Mouse (Mus musculus) cerebellum, postnatal 10 days (tissue): ENCODE results near the gene Ppid.
A peak's percentile ranks its signal among the peaks of the same experiment; 100 is the strongest.

Experiments used
- DNase-seq, 2 experiments: peaks; one replicate each; pipeline ENCODE4 v3.0.0; 2021; ENCODE audit warnings: mixed read lengths in 2 of 2

The Ppid gene

DNA sequence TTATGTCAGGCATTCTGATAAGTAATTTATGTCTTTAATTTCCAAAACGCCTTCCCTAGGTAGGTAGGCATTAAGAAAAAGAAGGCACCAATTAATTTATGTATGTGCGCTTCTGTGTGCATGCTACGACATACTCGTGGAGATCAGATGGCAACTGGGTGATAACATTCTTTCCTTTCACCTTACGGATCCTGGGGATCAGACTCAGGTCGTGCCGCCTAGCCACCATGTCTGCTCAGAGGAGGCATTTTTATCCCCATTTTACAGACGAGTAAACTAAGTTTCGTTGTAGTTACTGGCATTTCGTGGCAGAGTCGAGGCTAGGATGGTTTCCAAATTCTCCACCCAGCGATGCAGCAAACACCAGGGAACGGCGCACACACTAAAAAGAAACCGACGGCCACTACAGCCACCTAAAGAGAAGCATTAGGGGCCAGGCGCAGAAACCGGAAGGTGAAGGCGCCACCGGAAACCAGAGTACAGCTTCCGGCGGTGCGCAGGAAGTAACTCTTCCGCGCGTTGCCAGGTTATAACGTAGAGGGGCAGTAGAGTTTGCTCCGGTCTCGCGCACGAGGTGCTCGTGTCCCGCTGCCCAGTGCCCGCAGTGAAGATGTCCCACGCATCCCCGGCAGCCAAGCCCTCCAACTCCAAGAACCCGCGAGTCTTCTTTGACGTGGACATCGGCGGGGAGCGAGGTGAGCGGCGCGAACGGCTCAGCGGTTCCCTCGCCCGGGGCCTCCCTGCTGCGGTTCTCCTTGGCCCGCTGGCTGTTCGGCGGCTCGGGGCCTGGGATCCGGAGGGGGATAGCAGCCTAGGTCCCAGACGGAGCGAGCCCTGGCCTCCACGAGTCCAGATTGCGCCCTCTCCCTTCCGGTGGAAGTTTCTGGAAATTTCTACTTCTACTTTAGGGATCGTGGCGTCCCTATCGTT, at the start of gene Ppid:
Ppid (plus strand) TSS at position 480 of the 930 bp plus-strand sequence.
- DNase-seq = peak; percentile 86 to 88

GRCm38 (mm10) chr3:79542585-79542984, 48.6 kb upstream of the Ppid start:
- peak in 1 of 2 experiments; percentile 24 for DNase-seq

DNA sequence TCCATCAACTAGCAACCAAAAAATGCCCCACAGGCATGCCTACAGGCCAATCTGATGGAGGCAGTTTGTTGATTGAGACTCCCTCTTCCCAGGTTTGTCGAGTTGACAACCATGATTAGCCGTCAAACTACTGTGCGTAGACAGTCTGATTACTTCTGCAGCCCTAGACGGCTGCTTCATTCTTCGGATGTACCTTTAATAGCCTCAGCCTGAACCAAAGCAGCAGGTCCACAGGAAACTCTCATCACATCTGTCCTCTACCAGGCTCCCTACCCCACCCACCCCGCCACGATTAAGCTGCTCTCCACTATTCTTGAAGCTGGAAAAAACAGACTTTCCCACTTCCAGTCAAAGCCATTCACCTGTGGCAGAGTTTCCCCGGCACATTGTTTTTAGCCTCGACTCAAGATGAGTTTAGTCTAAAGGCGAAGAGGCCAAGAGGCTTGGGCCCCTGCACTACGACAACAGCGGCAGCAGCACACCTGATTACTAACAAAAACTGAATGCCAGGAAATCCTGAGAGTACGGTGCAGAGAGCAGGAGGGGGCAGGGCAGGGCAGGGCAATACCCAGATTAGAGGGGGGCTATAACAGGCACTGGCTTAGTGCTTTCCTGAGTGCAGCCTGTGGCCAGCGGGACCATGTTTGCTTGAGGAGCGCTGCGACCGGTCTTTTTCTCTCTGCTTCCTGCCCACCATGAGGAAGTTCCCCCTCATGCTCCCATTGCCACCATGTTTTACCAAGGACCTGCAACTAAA, 42.3 kb upstream of the Ppid start:
- DNase-seq = no peak

- DNase-seq = peak; percentile 57 to 66
Measured at GRCm38 (mm10) chr3:79549751-79550393, 41.3 kb upstream of the Ppid start.

- DNase-seq = peak in 1 of 2 experiments; percentile 11
Measured at GRCm38 (mm10) chr3:79551826-79552552, 39.2 kb upstream of the Ppid start.

GRCm38 (mm10) chr3:79553779-79554178, 37.4 kb upstream of the Ppid start:
- no peak for DNase-seq

GRCm38 (mm10) chr3:79555061-79555460, 36.1 kb upstream of the Ppid start:
- no peak for DNase-seq

GRCm38 (mm10) chr3:79559021-79559772, 31.9 kb upstream of the Ppid start:
- peak; percentile 25 to 48 for DNase-seq

DNA sequence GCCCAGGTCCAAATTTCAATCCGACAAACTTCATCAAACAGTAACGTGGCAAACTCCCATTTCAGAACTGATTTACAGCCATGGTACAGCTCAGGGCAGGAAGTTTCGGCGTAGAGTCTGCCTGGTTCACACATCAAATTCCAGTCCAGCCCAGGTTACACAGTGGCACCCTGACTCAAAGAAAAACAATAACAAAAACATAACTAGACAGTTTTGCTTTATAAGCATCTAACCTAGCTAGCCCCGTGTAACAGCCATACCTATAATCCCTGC, 31.4 kb upstream of the Ppid start:
- no peak for DNase-seq

- DNase-seq = no peak
Measured at GRCm38 (mm10) chr3:79560555-79560954, 30.6 kb upstream of the Ppid start.

- no peak for DNase-seq
Measured at GRCm38 (mm10) chr3:79561784-79562715, 29.1 kb upstream of the Ppid start.

DNA sequence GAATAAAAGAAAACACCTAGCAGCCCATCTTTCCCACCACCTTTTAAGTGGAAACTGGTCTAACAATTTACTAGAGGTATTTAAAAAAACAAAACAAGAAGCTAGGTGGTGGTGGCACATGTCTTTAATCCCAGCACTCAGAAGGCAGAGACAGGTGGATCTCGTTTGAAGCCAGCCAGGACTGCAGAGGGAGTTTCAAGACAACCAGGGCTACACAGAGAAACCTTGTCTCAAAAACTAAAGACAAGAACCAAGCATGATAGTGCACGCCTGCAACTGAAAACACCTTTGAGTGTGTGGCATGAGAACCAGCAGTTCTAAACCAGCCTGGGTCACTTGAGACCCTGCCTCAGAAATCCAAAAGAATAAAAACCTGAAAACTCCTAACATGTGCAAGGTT, 27.6 kb upstream of the Ppid start:
- no peak for DNase-seq

GRCm38 (mm10) chr3:79564875-79565606, 26.1 kb upstream of the Ppid start:
- no peak for DNase-seq

- DNase-seq = peak; percentile 67
Measured at GRCm38 (mm10) chr3:79566716-79567691, 24.1 kb upstream of the Ppid start.

DNA sequence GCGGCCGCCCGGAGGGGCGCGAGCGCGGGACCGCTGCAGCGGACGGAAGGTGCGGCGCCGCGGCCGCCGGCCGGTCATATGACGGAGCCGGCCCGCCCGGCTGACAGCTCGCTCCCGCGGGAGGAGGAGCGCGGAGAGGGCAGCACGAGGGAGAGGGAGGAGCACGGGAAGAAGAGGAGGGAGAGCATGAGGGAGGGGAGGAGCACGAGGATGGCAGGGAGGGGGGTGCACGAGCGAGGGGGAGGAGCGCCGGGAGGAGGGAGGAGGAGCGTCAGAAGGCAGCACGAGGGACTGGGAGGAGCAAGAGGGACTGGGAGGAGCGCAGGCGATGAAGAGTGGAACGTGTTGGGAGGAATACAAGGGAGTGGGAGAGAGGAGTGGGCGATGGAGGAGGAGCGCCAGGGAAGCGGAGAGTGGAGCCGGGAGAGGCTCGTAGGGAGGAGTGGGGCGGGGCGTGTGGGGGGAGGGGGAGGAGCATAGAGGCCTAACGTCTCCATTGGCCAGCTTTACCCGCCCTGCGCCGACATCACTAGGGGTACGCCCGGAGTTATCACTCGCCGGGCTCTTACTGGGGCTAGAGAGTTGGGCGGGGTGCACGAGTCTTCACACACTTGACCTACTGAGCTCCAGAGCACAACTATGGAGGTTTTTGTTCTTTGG, 23.3 kb upstream of the Ppid start, which contains the start of gene Fnip2:
Fnip2 (minus strand) TSS at position 94 of the 660 bp plus-strand sequence.
- DNase-seq = peak; percentile 91 to 96

DNA sequence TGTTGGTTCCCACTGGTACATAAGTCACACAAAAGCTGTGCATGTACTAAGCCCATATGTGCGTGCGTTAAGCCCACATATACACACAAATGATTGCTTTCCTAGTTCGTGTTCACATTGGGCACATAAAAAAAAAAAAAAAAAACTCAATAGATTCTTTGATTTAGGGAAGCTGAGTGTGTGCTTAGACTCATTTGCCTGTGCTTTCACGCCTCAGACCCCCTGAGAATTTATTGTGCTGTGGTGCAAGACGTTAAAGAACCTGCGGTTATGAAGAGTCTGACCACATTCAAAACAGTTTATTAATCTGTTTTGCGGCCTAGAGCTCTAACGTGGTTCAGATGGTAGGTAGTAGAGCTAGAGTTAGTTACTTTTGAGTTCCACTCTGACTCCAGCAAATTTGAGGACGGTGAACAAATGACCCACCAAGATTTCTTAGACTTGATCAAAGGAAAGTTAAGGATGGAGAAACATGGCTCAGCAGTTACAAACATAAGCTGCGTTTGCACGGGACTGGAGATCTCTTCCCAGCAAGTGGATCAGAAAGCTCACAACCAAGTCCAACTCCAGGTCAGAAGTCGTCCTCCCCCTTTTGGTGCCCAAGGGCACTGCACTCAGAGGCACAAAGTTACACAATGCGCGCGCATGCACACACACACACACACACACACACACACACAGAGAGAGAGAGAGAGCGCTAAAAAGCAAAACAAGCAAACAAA, 22.4 kb upstream of the Ppid start:
- no peak for DNase-seq

GRCm38 (mm10) chr3:79569351-79569681, 21.8 kb upstream of the Ppid start:
- no peak for DNase-seq

DNA sequence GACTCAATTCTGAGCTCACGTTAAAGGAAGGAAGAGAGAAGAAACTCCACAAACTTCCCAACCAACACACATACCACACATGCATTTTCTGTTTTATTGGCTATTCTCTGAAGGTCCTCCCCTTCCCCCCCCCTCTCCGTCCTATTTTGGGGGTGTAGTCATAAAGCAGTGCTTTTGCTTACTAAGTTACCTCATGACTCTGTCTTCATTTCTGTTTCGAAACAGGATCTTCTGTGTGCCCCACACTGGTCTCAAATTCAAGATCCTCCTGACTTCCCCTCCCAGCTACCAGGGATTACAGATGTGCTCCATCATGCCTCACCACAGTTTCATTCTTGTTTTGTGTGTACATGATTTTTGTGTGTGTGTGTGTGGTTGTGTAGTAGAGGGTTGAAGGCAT, 18.7 kb upstream of the Ppid start:
- no peak for DNase-seq
